Mouse (Mus musculus): ENCODE results near the gene Commd1.

- TF ChIP-seq CTCF (IDR thresholded peaks at IDR 0.05; ENCODE audit: low read depth, low read length): no peak
- TF ChIP-seq POLR2A (IDR thresholded peaks at IDR 0.05; ENCODE audit: insufficient read depth, low read length): no peak
These were observed 70.4 kb downstream of the Commd1 start for GRCm38 (mm10) chr11:22911831-22912230.
